Mouse (Mus musculus): ENCODE data around the gene 1700125H20Rik. TPM values are rescaled to one million over a fixed set of nuclear protein-coding genes. Genes with fewer than 3 reads are reported as not detected.
A peak's percentile ranks its signal among the peaks of the same experiment; 100 is the strongest.

1700125H20Rik gene
- total and polyA plus RNA-seq, 2 experiments from 2014 or later: 2.8 TPM; not detected in 1

GRCm38 (mm10) chr11:85182617-85183283, 12.5 kb downstream of the 1700125H20Rik start:
- Histone ChIP-seq H3K4me1 (ENCODE audit: insufficient read depth, low read length) (no peaks in the 10 kb centered on the region), H3K4me2 (ENCODE audit: low read depth, low read length, poor library complexity, severe bottlenecking) (peak overlapping the region; percentile 56), H3K36me3 (ENCODE audit: insufficient read depth, low read length) (no peaks in the 10 kb centered on the region), H3K9ac (replicated peaks; ENCODE audit: low read length, poor library complexity, severe bottlenecking) (peak overlapping the region; percentile 39), H3K4me3 (ENCODE audit: low read depth, low read length) (peak overlapping the region; percentile 36), H3K27me3 (ENCODE audit: insufficient read depth, low read length) (no peaks in the 10 kb centered on the region), H3K27ac (ENCODE audit: low read depth, low read length) (0 out of 2 replicates have a peak overlapping the region, but pooled peaks have one; percentile 26), H3K9me3 (ENCODE audit: low read length) (no peaks in the 10 kb centered on the region)
- peak; percentile 95 for TF ChIP-seq CTCF (IDR thresholded peaks at IDR 0.05)
- 4% methylated on average over 20 of the region's 20 CpGs for WGBS
- DNase-seq (ENCODE audit: low spot score) (peak; percentile 90), ATAC-seq (ENCODE audit: low FRiP score) (peak; percentile 92)

- 24% methylated on average over 13 of the region's 13 CpGs for WGBS
- no peaks in the 10 kb centered on the region for H3K9me3 ChIP-seq (ENCODE audit: low read length)
- H3K27me3 ChIP-seq (ENCODE audit: insufficient read depth, low read length): no peaks in the 10 kb centered on the region
- H3K4me3 ChIP-seq (ENCODE audit: low read depth, low read length): peak overlapping the region; percentile 36
- H3K36me3 ChIP-seq (ENCODE audit: insufficient read depth, low read length): peaks cover 2% of the 10 kb centered on the region; the same call in 1 of the 2 replicates
- H3K4me2 ChIP-seq (ENCODE audit: low read depth, low read length, poor library complexity, severe bottlenecking): peak overlapping the region; percentile 56
- ATAC-seq (ENCODE audit: low FRiP score) (no peak; the same call in 1 of the 2 replicates), DNase-seq (ENCODE audit: low spot score) (peak; percentile 17)
- peak overlapping the region; percentile 39 for H3K9ac ChIP-seq (replicated peaks; ENCODE audit: low read length, poor library complexity, severe bottlenecking)
- no peak for TF ChIP-seq CTCF (IDR thresholded peaks at IDR 0.05)
- H3K4me1 ChIP-seq (ENCODE audit: insufficient read depth, low read length): no peaks in the 10 kb centered on the region
- H3K27ac ChIP-seq (ENCODE audit: low read depth, low read length): 0 out of 2 replicates have a peak overlapping the region, but pooled peaks have one; percentile 12
Measured at GRCm38 (mm10) chr11:85183284-85183779, 13.1 kb downstream of the 1700125H20Rik start.

GRCm38 (mm10) chr11:85184082-85184481, 13.9 kb downstream of the 1700125H20Rik start:
- H3K9me3 ChIP-seq (ENCODE audit: low read length): no peaks in the 10 kb centered on the region

GRCm38 (mm10) chr11:85184839-85185238, 14.6 kb downstream of the 1700125H20Rik start:
- Histone ChIP-seq H3K27me3 (ENCODE audit: insufficient read depth, low read length) (no peaks in the 10 kb centered on the region), H3K4me3 (ENCODE audit: low read depth, low read length) (no peak overlapping the region), H3K9me3 (ENCODE audit: low read length) (no peaks in the 10 kb centered on the region), H3K4me1 (ENCODE audit: insufficient read depth, low read length) (no peaks in the 10 kb centered on the region), H3K9ac (replicated peaks; ENCODE audit: low read length, poor library complexity, severe bottlenecking) (no peak overlapping the region), H3K4me2 (ENCODE audit: low read depth, low read length, poor library complexity, severe bottlenecking) (no peak overlapping the region), H3K27ac (ENCODE audit: low read depth, low read length) (no peak overlapping the region), H3K36me3 (ENCODE audit: insufficient read depth, low read length) (peaks cover 8% of the 10 kb centered on the region; the same call in 1 of the 2 replicates)
- no peak for ATAC-seq (ENCODE audit: low FRiP score)
- no peak for TF ChIP-seq CTCF (IDR thresholded peaks at IDR 0.05)
- 86% methylated on average over 6 of the region's 6 CpGs for WGBS
- no peak for DNase-seq (ENCODE audit: low spot score)

More at GRCm38 (mm10) chr11:85184082-85184481, 13.9 kb downstream of the 1700125H20Rik start:
- Histone ChIP-seq H3K9ac (replicated peaks; ENCODE audit: low read length, poor library complexity, severe bottlenecking) (no peak overlapping the region), H3K4me1 (ENCODE audit: insufficient read depth, low read length) (no peaks in the 10 kb centered on the region), H3K27me3 (ENCODE audit: insufficient read depth, low read length) (no peaks in the 10 kb centered on the region), H3K27ac (ENCODE audit: low read depth, low read length) (no peak overlapping the region), H3K36me3 (ENCODE audit: insufficient read depth, low read length) (peaks cover 4% of the 10 kb centered on the region; the same call in 1 of the 2 replicates), H3K4me3 (ENCODE audit: low read depth, low read length) (no peak overlapping the region), H3K4me2 (ENCODE audit: low read depth, low read length, poor library complexity, severe bottlenecking) (no peak overlapping the region)
- no peak for ATAC-seq (ENCODE audit: low FRiP score)
- DNase-seq (ENCODE audit: low spot score): peak; percentile 44
- WGBS: 73% methylated on average over 5 of the region's 5 CpGs
- peak; percentile 60 for TF ChIP-seq CTCF (IDR thresholded peaks at IDR 0.05)

- Histone ChIP-seq H3K27me3 (ENCODE audit: insufficient read depth, low read length) (no peaks in the 10 kb centered on the region), H3K4me2 (ENCODE audit: low read depth, low read length, poor library complexity, severe bottlenecking) (no peak overlapping the region), H3K36me3 (ENCODE audit: insufficient read depth, low read length) (peaks cover 34% of the 10 kb centered on the region), H3K27ac (ENCODE audit: low read depth, low read length) (no peak overlapping the region), H3K9ac (replicated peaks; ENCODE audit: low read length, poor library complexity, severe bottlenecking) (no peak overlapping the region), H3K9me3 (ENCODE audit: low read length) (no peaks in the 10 kb centered on the region), H3K4me3 (ENCODE audit: low read depth, low read length) (no peak overlapping the region), H3K4me1 (ENCODE audit: insufficient read depth, low read length) (no peaks in the 10 kb centered on the region)
- no peak for TF ChIP-seq CTCF (IDR thresholded peaks at IDR 0.05)
- 94% methylated on average over 4 of the region's 4 CpGs for WGBS
- no peak for ATAC-seq (ENCODE audit: low FRiP score)
- DNase-seq (ENCODE audit: low spot score): no peak
Measured at GRCm38 (mm10) chr11:85189110-85189509, 18.9 kb downstream of the 1700125H20Rik start.

GRCm38 (mm10) chr11:85190741-85191140, 20.5 kb downstream of the 1700125H20Rik start:
- Histone ChIP-seq H3K4me2 (ENCODE audit: low read depth, low read length, poor library complexity, severe bottlenecking) (no peak overlapping the region), H3K9ac (replicated peaks; ENCODE audit: low read length, poor library complexity, severe bottlenecking) (no peak overlapping the region), H3K36me3 (ENCODE audit: insufficient read depth, low read length) (peaks cover 46% of the 10 kb centered on the region), H3K4me1 (ENCODE audit: insufficient read depth, low read length) (no peaks in the 10 kb centered on the region), H3K9me3 (ENCODE audit: low read length) (no peaks in the 10 kb centered on the region), H3K27ac (ENCODE audit: low read depth, low read length) (no peak overlapping the region), H3K27me3 (ENCODE audit: insufficient read depth, low read length) (no peaks in the 10 kb centered on the region), H3K4me3 (ENCODE audit: low read depth, low read length) (no peak overlapping the region)
- ATAC-seq (ENCODE audit: low FRiP score) (no peak), DNase-seq (ENCODE audit: low spot score) (no peak)
- 91% methylated on average over 12 of the region's 12 CpGs for WGBS
- TF ChIP-seq CTCF (IDR thresholded peaks at IDR 0.05): no peak
